8 mouse cellular contexts compared by ENCODE assay signal in genomic region chr11:88718766-88719595, GRCm38 (mm10). TPM values are rescaled to one million over a fixed set of nuclear protein-coding genes. Genes with fewer than 3 reads are reported as not detected.
A peak's percentile ranks its signal among the peaks of the same experiment; 100 is the strongest.
DNase-seq lines count a peak whose midpoint lies in the region; ATAC-seq and TF ChIP-seq lines count a peak whose summit lies in the region.

No protein-coding gene starts in this region.

- DNase-seq in heart, adult 8-10 months (ENCODE audit: low spot score) = peak; percentile 50
- no peak for DNase-seq in heart, adult 11 months
- DNase-seq in CH12.LX (ENCODE audit: extremely low read depth) = peak; percentile 45
- DNase-seq in lung, postnatal 25 days (ENCODE audit: low spot score) = peak; percentile 43
- DNase-seq in stomach, postnatal 0 days (ENCODE audit: low spot score) = peak; percentile 61
- no peak for DNase-seq in urinary bladder, postnatal 36 days (ENCODE audit: low spot score in 2 of 2)

- TF ChIP-seq CTCF in CH12.LX (conservative IDR thresholded peaks at IDR 0.05 in 1 of 2, IDR thresholded peaks at IDR 0.05 in 1 of 2; ENCODE audit: low read depth in 2 of 2, low read length in 2 of 2) = no peak
- no peak for TF ChIP-seq CTCF in stomach, postnatal 0 days (IDR thresholded peaks at IDR 0.05; ENCODE audit: low read depth)

- in situ Hi-C loops in CH12.LX (cut with MboI; ENCODE audit: low pct_ligation_motif_present, low pct_unique_long_range_greater_than_20kb, low sequenced_read_pairs) = no loop called here

- TF ChIP-seq EP300 in CH12.LX (IDR thresholded peaks at IDR 0.05; ENCODE audit: low read length) = peak; percentile 19; the same call in 1 of the 2 replicates
- TF ChIP-seq EP300 in stomach, postnatal 0 days (optimal IDR thresholded peaks at IDR 0.05) = no peak

- H3K4me3 ChIP-seq in CH12.LX (replicated peaks in 1 of 3; ENCODE audit: low read depth in 2 of 3, low read length in 2 of 3, poor library complexity in 1 of 3) = peak overlapping the region; percentile 59 to 96 (median 91)
- H3K4me3 ChIP-seq in embryonic facial prominence, embryonic 13.5 days = peak overlapping the region; percentile 91
- peak overlapping the region; percentile 92 for H3K4me3 ChIP-seq in hindbrain, embryonic 13.5 days
- H3K4me3 ChIP-seq in stomach, postnatal 0 days (ENCODE audit: low read depth, low read length) = peak overlapping the region; percentile 93

- peak; percentile 38; the same call in 1 of the 2 replicates for ATAC-seq in embryonic facial prominence, embryonic 13.5 days (ENCODE audit: insufficient number of reproducible peaks, insufficient read depth, low FRiP score, low TSS enrichment, low read depth)
- ATAC-seq in hindbrain, embryonic 13.5 days (ENCODE audit: low FRiP score) = peak; percentile 72
- peak; percentile 38 for ATAC-seq in stomach, postnatal 0 days (ENCODE audit: low FRiP score, low TSS enrichment)

- dilution Hi-C loops in CH12.LX (cut with MboI; ENCODE audit: extremely low pct_ligation_motif_present, extremely low pct_unique_long_range_greater_than_20kb, low sequenced_read_pairs) = no loop called here

- no peaks in the 10 kb centered on the region for H3K9me3 ChIP-seq in CH12.LX (replicated peaks; ENCODE audit: low read length)
- no peaks in the 10 kb centered on the region for H3K9me3 ChIP-seq in embryonic facial prominence, embryonic 13.5 days
- H3K9me3 ChIP-seq in hindbrain, embryonic 13.5 days = no peaks in the 10 kb centered on the region
- no peaks in the 10 kb centered on the region for H3K9me3 ChIP-seq in stomach, postnatal 0 days (ENCODE audit: control insufficient read depth, low read length)

- H3K9ac ChIP-seq in CH12.LX (ENCODE audit: insufficient read depth, low read depth) = peak overlapping the region; percentile 93
- H3K9ac ChIP-seq in embryonic facial prominence, embryonic 13.5 days = peak overlapping the region; percentile 98
- peak overlapping the region; percentile 86 for H3K9ac ChIP-seq in hindbrain, embryonic 13.5 days
- peak overlapping the region; percentile 98 for H3K9ac ChIP-seq in stomach, postnatal 0 days (ENCODE audit: low read length)

- H3K4me2 ChIP-seq in CH12.LX (ENCODE audit: insufficient read depth, low read depth, poor library complexity, severe bottlenecking) = peak overlapping the region; percentile 86
- peak overlapping the region; percentile 92 for H3K4me2 ChIP-seq in embryonic facial prominence, embryonic 13.5 days
- peak overlapping the region; percentile 92 for H3K4me2 ChIP-seq in hindbrain, embryonic 13.5 days
- H3K4me2 ChIP-seq in stomach, postnatal 0 days (replicated peaks; ENCODE audit: low read depth) = peak overlapping the region; percentile 97

- no peak; the same call in 1 of the 2 replicates for TF ChIP-seq RAD21 in CH12.LX (IDR thresholded peaks at IDR 0.05; ENCODE audit: low read depth, low read length)

- 3% methylated on average over 38 of the region's 38 CpGs for WGBS in embryonic facial prominence, embryonic 13.5 days
- WGBS in hindbrain, embryonic 13.5 days = 4% methylated on average over 37 of the region's 38 CpGs
- WGBS in stomach, postnatal 0 days = 9% methylated on average over 38 of the region's 38 CpGs

- no peaks in the 10 kb centered on the region for H3K27me3 ChIP-seq in CH12.LX (replicated peaks)
- no peaks in the 10 kb centered on the region for H3K27me3 ChIP-seq in embryonic facial prominence, embryonic 13.5 days
- no peaks in the 10 kb centered on the region for H3K27me3 ChIP-seq in hindbrain, embryonic 13.5 days
- no peaks in the 10 kb centered on the region for H3K27me3 ChIP-seq in stomach, postnatal 0 days (ENCODE audit: control insufficient read depth, insufficient read depth, low read length)

- H3K4me1 ChIP-seq in CH12.LX (ENCODE audit: control insufficient read depth in 1 of 2, insufficient read depth in 2 of 2) = peaks cover 0 to 41% of the 10 kb centered on the region in 2 experiments; a peak in 2 of 4 replicates
- H3K4me1 ChIP-seq in embryonic facial prominence, embryonic 13.5 days = peaks cover 36% of the 10 kb centered on the region
- H3K4me1 ChIP-seq in hindbrain, embryonic 13.5 days (replicated peaks) = peaks cover 56% of the 10 kb centered on the region
- H3K4me1 ChIP-seq in stomach, postnatal 0 days (replicated peaks; ENCODE audit: control insufficient read depth, insufficient read depth) = 0 out of 2 replicates have a peak, but pooled peaks cover 4% of the 10 kb centered on the region

- peak; percentile 13; the same call in 1 of the 2 replicates for TF ChIP-seq POLR2A in CH12.LX (IDR thresholded peaks at IDR 0.05; ENCODE audit: low read depth, low read length)

- H3K27ac ChIP-seq in CH12.LX (ENCODE audit: insufficient read depth, low read depth) = no peak overlapping the region
- H3K27ac ChIP-seq in embryonic facial prominence, embryonic 13.5 days = peak overlapping the region; percentile 89
- peak overlapping the region; percentile 96 for H3K27ac ChIP-seq in hindbrain, embryonic 13.5 days
- H3K27ac ChIP-seq in stomach, postnatal 0 days (replicated peaks) = peak overlapping the region; percentile 90

- peaks cover 33% of the 10 kb centered on the region for H3K79me2 ChIP-seq in CH12.LX (replicated peaks; ENCODE audit: control insufficient read depth, extremely low read depth, insufficient read depth, poor library complexity, severe bottlenecking)

- H3K36me3 ChIP-seq in CH12.LX (replicated peaks in 1 of 2; ENCODE audit: control insufficient read depth in 1 of 2, insufficient read depth in 1 of 2, low read length in 1 of 2) = peaks cover 0 to 21% of the 10 kb centered on the region in 2 experiments
- H3K36me3 ChIP-seq in embryonic facial prominence, embryonic 13.5 days = no peaks in the 10 kb centered on the region
- no peaks in the 10 kb centered on the region for H3K36me3 ChIP-seq in hindbrain, embryonic 13.5 days
- no peaks in the 10 kb centered on the region for H3K36me3 ChIP-seq in stomach, postnatal 0 days (ENCODE audit: control insufficient read depth, insufficient read depth, low read length)

TF ChIP-seq in CH12.LX, 34 proteins besides CTCF, POLR2A, EP300 and RAD21:
- no peak; the same call in 1 of the 2 replicates for TF ChIP-seq MXI1 (IDR thresholded peaks at IDR 0.05; ENCODE audit: low read depth, low read length)
- no peak for TF ChIP-seq MAZ (IDR thresholded peaks at IDR 0.05; ENCODE audit: low read depth, low read length)
- peak; percentile 17 for TF ChIP-seq SIN3A (IDR thresholded peaks at IDR 0.05; ENCODE audit: low read length)
- TF ChIP-seq GABPA (IDR thresholded peaks at IDR 0.05; ENCODE audit: insufficient replicate concordance, low read depth, low read length) = no peak
- TF ChIP-seq MAFK (IDR thresholded peaks at IDR 0.05; ENCODE audit: insufficient replicate concordance, low read length) = no peak
- TF ChIP-seq JUND (conservative IDR thresholded peaks at IDR 0.05; ENCODE audit: low read depth, low read length) = no peak
- TF ChIP-seq POLR2AphosphoS2 (IDR thresholded peaks at IDR 0.05; ENCODE audit: low read depth, low read length) = no peak
- TF ChIP-seq IRF4 (IDR thresholded peaks at IDR 0.05; ENCODE audit: low read depth, low read length) = no peak
- no peak for TF ChIP-seq CHD2 (IDR thresholded peaks at IDR 0.05; ENCODE audit: low read length)
- TF ChIP-seq RCOR1 (conservative IDR thresholded peaks at IDR 0.05; ENCODE audit: low read depth, low read length) = no peak
- TF ChIP-seq HCFC1 (IDR thresholded peaks at IDR 0.05; ENCODE audit: low read depth, low read length) = no peak
- no peak for TF ChIP-seq BHLHE40 (IDR thresholded peaks at IDR 0.05; ENCODE audit: low read depth, low read length)
- TF ChIP-seq CHD1 (IDR thresholded peaks at IDR 0.05; ENCODE audit: low read depth, low read length) = peak; percentile 92
- no peak for TF ChIP-seq TBP (conservative IDR thresholded peaks at IDR 0.05; ENCODE audit: low read depth, low read length)
- TF ChIP-seq ETS1 (conservative IDR thresholded peaks at IDR 0.05; ENCODE audit: low read depth, low read length) = 0 out of 2 replicates have a peak, but pooled peaks have one; percentile 13
- TF ChIP-seq ELF1 (IDR thresholded peaks at IDR 0.05; ENCODE audit: low read depth, low read length) = 0 out of 2 replicates have a peak, but pooled peaks have one; percentile 12
- no peak for TF ChIP-seq ZMIZ1 (IDR thresholded peaks at IDR 0.05; ENCODE audit: low read depth, low read length)
- no peak for TF ChIP-seq USF1 (IDR thresholded peaks at IDR 0.05; ENCODE audit: low read depth, low read length)
- TF ChIP-seq ZKSCAN1 (IDR thresholded peaks at IDR 0.05; ENCODE audit: borderline replicate concordance, low read depth, low read length) = 0 out of 2 replicates have a peak, but pooled peaks have one; percentile 24
- 0 out of 2 replicates have a peak, but pooled peaks have one; percentile 41 for TF ChIP-seq E2F4 (IDR thresholded peaks at IDR 0.05; ENCODE audit: insufficient replicate concordance, low read depth, low read length)
- TF ChIP-seq MAX (IDR thresholded peaks at IDR 0.05; ENCODE audit: low read length) = no peak
- peak; percentile 26; the same call in 1 of the 2 replicates for TF ChIP-seq MYC (IDR thresholded peaks at IDR 0.05; ENCODE audit: low read depth, low read length)
- no peak for TF ChIP-seq PAX5 (IDR thresholded peaks at IDR 0.05; ENCODE audit: low read length)
- TF ChIP-seq USF2 (conservative IDR thresholded peaks at IDR 0.05; ENCODE audit: low read depth, low read length) = no peak
- TF ChIP-seq KAT2A (IDR thresholded peaks at IDR 0.05; ENCODE audit: insufficient replicate concordance, low read length) = no peak
- no peak for TF ChIP-seq ZNF384 (IDR thresholded peaks at IDR 0.05; ENCODE audit: low read depth, low read length)
- TF ChIP-seq SMC3 (IDR thresholded peaks at IDR 0.05; ENCODE audit: low read depth, low read length) = no peak
- TF ChIP-seq ZC3H11A (IDR thresholded peaks at IDR 0.05; ENCODE audit: low read depth, low read length) = no peak
- no peak for TF ChIP-seq JUN (IDR thresholded peaks at IDR 0.05; ENCODE audit: insufficient read depth, low read depth, low read length)
- no peak for TF ChIP-seq MEF2A (IDR thresholded peaks at IDR 0.05; ENCODE audit: borderline replicate concordance, low read depth, low read length)

RNA-seq across cellular contexts. Expression of gene Msi2, which starts 0.7 kb away (rescaled TPM):
- 100 to 1,000 TPM; 206 to 216 (median 210) TPM for total RNA-seq in heart, adult 8-10 months (2022)
- 46.3 and 52.6 TPM in 2 replicates for total RNA-seq in CH12.LX (2012; rRNA removed)
- total RNA-seq in CH12.LX (2014; rRNA removed) = 73.1 and 76.2 TPM in 2 replicates
- 33.7 and 40.3 TPM in 2 replicates for polyA plus RNA-seq in CH12.LX (2012; ENCODE audit: insufficient read length, low read depth)
- 18.7 and 19.0 TPM in 2 replicates for polyA plus RNA-seq in embryonic facial prominence, embryonic 13.5 days (2015; fragmentation: Nextera tagmentation; extraction: Ambion mirVana)
- 36.6 and 41.0 TPM in 2 replicates for polyA plus RNA-seq in hindbrain, embryonic 13.5 days (2015; fragmentation: Nextera tagmentation; extraction: Ambion mirVana)
- 6.7 and 7.3 TPM in 2 replicates for polyA plus RNA-seq in stomach, postnatal 0 days (2015; fragmentation: Nextera tagmentation; extraction: Ambion mirVana)

Comparison
In these comparisons a context has a peak if more than half of its experiments do, and no peak if none do; other contexts are left out.
1. DNase-seq: peak in heart, adult 8-10 months (single experiment), CH12.LX (single experiment), lung, postnatal 25 days (single experiment) and stomach, postnatal 0 days (single experiment); none in heart, adult 11 months (single experiment) and urinary bladder, postnatal 36 days (0 of 2).
2. Peak in every context shown above with its lines, with median percentiles within 50 percentile points of each other: H3K4me2 ChIP-seq, H3K4me3 ChIP-seq, H3K9ac ChIP-seq and ATAC-seq.